Mouse (Mus musculus) gastrocnemius, postnatal 25 days (tissue): ENCODE data around the gene Ip6k3. TPM values are rescaled to one million over a fixed set of nuclear protein-coding genes. Genes with fewer than 3 reads are reported as not detected.

ENCODE experiments used
- DNase-seq: peaks from one replicate; pipeline ENCODE4 v3.0.0; 2022
- total RNA-seq, 2 experiments: library from RNA; stranded (reverse); gene quantifications; 1 replicate in 1 of 2; 2 replicates in 1 of 2; pipeline ENCODE4 v1.2.3; 2021

Gene Ip6k3
- total RNA-seq, 2 experiments from 2014 or later: 73.4 to 94.9 TPM

- no peak for DNase-seq
These were observed 44.5 kb downstream of the Ip6k3 start for GRCm38 (mm10) chr17:27123103-27123502.

- DNase-seq: no peak
These were observed 44.9 kb downstream of the Ip6k3 start for GRCm38 (mm10) chr17:27122701-27123100.

DNA sequence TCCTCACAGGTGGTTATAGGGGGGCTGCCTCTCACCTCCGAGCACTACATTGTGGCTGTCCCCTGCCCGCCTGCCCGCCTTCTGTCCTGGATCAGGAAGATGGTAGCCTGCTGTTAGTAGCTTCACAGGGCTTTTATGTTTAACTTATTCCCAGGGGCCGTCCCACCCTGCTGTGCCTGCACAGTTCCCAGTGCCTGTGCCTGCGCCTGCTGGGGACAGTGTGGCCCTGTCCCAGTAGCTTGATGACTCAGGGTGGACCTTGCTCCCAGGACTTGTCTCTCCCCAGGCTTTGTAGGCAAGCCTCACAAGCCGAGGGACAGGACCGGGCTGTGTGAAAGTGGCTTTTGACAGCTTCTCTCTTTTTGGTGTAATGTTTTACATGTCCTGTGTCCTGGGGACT is 45.8 kb downstream of the Ip6k3 start:
- no peak for DNase-seq

DNA sequence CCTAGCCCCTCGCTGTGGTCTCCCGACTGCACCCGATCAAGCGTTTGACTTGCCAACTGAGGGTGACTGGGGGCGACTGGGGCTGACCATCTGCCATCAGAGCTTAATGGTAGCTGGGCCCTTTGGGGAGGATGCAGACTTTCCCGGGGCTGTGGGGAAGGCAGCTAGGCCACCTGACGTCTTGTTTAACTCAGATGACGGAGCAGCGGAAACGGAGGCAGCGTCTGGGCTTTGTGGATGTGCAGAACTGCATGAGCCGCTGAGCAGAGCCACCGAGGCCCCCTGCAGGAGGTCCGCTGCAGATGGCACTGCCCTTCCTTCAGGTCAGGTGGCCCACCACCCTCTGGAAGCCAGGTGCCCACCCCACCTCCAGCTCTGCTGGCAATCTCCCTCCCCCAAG is 46.3 kb downstream of the Ip6k3 start:
- DNase-seq: no peak

DNA sequence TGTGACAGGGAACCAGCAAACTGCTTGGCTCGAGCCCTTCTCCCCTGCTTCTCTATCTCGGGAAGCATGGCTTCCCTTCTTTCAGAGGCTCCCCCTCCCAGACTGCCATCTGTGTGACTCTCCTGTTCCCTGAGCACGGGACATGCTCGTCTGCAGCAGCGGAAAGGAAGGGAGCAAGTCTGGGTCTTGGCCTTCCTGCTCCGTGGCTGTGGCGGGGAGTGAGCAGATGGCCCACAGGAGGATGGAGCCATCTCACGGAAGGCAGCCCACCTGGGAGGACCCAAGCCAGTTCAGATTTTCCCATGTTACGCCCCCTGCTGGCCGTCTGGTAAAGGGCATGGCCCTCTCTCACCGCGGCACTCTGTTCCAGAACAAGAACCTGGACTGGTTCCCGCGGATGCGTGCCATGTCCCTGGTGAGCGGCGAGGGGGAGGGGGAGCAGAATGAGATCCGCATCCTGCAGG is 47.0 kb downstream of the Ip6k3 start:
- DNase-seq: peak; percentile 62

DNA sequence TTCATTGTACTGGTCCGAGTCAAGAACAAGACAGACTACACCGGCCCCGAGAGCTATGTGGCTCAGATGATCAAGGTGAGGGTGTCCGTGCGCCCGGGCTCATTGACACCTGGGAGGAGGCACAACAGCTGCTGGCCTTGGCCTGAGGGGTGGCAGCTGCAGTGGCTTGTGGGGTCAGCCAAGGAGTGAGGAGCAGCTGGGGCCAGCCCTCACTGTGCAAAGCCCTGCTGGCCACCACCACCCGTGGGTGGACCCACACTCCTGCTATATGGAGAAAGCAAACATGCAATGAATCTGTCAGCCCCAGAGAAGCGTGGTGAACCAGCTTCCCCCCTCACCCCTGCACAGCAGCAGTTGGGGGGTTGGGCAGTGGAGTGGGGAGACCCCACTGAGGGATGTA is 47.6 kb downstream of the Ip6k3 start:
- no peak for DNase-seq

DNA sequence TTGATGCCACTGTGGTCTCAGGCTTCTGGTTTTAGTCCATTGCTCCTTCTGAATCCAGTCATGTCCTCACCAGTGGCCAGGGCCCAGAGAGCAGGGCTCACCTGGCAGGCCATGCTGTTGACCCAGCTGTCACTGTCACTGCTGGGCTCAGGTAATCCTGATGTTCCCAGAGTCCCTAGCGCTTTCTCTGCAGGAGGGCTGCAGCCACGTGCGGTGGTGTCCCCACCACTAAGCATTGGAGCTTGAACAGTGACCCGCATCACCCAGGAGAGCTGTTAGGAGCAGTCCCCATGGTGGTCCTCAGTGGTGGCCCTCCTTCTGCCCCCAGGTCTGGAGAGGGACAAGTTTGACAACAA is 48.1 kb downstream of the Ip6k3 start:
- no peak for DNase-seq

- DNase-seq: no peak
These were observed 48.7 kb downstream of the Ip6k3 start for GRCm38 (mm10) chr17:27118676-27119539.

GRCm38 (mm10) chr17:27110072-27110471 is 57.5 kb downstream of the Ip6k3 start:
- no peak for DNase-seq

DNA sequence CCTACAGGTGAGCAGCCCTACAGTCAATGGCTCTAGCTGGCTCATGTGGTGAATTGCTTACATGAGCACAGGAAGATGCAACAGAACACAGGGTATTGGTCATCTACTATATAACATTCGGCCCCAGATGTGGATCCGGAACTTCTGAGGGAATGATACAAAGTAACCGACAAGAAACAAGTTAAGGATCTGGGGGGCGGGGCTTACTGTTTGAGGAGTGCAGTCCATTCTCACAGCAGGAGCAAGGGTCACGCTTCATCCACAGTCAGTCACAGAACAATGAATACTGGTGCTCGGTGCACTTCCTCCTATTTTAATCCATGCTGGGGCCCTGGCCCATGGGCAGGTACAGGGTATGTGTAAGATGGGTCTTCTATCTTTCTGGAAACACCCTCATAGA is 59.7 kb downstream of the Ip6k3 start:
- no peak for DNase-seq

- DNase-seq: no peak
These were observed 60.9 kb downstream of the Ip6k3 start for GRCm38 (mm10) chr17:27106745-27107144.

DNA sequence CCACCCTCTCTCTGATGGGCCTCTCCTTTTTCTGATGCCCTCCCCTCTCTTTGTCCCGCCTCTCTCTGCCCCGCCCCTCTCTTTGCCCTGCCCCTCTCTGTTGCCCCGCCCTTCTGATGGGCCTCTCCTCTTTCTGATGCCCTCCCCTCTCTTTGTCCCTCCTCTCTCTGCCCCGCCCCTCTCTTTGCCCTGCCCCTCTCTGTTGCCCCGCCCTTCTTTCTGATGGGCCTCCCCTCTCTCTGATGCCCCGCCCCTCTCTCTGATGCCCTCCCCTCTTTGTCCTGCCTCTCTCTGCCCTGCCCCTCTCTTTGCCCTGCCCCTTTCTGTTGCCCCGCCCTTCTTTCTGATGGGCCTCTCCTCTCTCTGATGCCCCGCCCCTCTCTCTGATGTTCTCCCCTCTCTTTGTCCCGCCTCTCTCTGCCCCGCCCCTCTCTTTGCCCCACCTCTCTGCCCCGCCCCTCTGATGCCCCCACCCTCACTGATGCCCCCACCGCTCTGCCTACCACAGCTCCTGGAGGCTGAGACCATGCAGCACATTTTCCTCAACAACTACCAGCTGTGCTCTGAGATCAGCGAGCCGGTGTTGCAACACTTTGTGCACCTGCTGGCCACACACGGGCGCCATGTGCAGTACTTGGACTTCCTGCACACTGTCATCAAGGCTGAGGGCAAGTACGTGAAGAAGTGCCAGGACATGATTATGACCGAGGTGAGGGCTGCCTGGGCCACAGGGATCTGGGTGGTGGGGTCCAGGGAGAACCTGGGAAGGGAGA is 61.7 kb downstream of the Ip6k3 start:
- DNase-seq: no peak

DNA sequence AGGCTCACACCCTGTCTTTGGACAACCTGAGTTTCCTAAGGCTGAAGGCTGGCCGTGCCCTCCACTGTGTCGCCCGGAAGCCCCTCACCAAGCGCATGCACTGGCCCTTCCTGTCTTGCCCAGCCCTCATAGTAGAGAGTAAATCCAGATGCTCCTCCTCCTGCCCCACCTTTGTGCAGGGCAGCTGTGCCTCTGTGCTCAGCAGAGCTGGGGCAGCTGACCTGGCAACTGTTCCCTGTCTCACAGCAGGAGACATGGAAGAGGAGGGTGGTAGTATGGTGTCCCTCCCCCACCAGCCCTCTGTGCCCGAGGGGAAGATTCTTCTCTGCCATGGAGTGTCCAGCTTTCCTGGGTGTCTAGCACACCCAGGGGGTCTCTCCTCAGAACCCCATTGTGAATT is 65.9 kb downstream of the Ip6k3 start:
- no peak for DNase-seq

DNA sequence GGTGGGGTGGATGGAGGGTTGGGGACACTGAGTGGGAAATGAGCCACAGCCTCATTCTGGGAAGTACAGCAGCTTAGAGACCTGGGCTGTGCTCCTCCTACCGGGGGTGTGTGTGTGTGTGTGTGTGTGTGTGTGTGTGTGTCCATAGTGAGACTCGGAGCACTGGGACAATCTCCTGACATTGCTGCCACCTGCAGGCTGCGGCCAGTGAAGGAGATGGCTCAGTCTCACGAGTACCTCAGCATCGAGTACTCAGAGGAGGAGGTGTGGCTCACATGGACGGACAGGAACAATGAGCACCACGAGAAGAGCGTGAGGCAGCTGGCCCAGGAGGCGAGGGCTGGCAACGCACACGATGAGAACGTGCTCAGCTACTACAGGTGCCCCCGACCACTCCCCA is 71.9 kb downstream of the Ip6k3 start:
- no peak for DNase-seq

Other genes with a start within 250 kb of the Ip6k3 start
- gene Phf1, start 234.7 kb downstream of the Ip6k3 start, total RNA-seq: 1 to 10 TPM; 5.1 to 5.9 TPM
- 10 to 100 TPM; 83.7 to 87.0 TPM for gene Cuta, start 228.2 kb downstream of the Ip6k3 start, total RNA-seq
- 1 to 10 TPM; 2.7 to 4.7 TPM for gene Syngap1, start 226.5 kb downstream of the Ip6k3 start, total RNA-seq
- under 1 TPM; 0.43 to 0.92 TPM for gene Zbtb9, start 194.6 kb downstream of the Ip6k3 start, total RNA-seq
- gene Bak1, start 138.8 kb downstream of the Ip6k3 start, total RNA-seq: 10 to 100 TPM; 16.9 to 21.0 TPM
- gene Itpr3, start 110.5 kb downstream of the Ip6k3 start, total RNA-seq: 1 to 10 TPM; 1.6 to 2.4 TPM
- 100 to 1,000 TPM; 356 to 366 TPM for gene Uqcc2, start 33.9 kb downstream of the Ip6k3 start, total RNA-seq
- gene Lemd2, start 36.7 kb upstream of the Ip6k3 start, total RNA-seq: 10 to 100 TPM; 18.0 to 21.8 TPM